In the genomic region with DNA sequence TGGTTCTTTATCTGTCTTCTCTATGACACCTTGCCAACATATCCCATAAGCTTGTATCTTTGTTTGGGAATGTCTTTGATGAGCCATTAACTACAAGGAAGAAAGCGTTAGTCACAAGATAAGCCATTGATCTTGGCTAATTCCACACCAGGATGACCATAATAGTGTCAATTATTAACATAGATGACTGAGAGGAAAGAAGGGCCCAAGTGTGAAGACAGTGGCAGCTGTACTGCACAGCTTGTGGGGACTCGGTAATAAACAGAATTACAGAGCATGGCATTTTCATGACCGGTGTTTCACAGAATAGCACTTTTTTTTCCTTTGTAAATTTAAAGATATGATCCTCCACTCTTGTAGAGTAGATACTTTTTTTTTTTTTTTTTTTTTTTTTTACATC, we compare ENCODE assay signal across 17 mouse cellular contexts.
"Had no signal": no experiment of that assay in that cellular context is flagged by ENCODE, and none has a peak within 500 bp of the region (broad histone marks: within the 10 kb centered on the region; RNA-seq: fewer than 3 reads in every experiment).

No protein-coding gene starts in this region.

- H3K27ac ChIP-seq: midbrain, embryonic 10.5 days; midbrain, embryonic 12.5 days; neural tube, embryonic 13.5 days; neural tube, embryonic 15.5 days; stomach, embryonic 15.5 days; stomach, postnatal 0 days had no signal

- ATAC-seq: midbrain, embryonic 16.5 days had no signal

- H3K36me3 ChIP-seq: midbrain, embryonic 10.5 days; midbrain, embryonic 12.5 days; neural tube, embryonic 13.5 days; neural tube, embryonic 15.5 days; stomach, embryonic 15.5 days had no signal

- H3K4me1 ChIP-seq: stomach, embryonic 15.5 days had no signal

- H3K9me3 ChIP-seq: midbrain, embryonic 10.5 days; midbrain, embryonic 12.5 days; neural tube, embryonic 13.5 days; neural tube, embryonic 15.5 days; stomach, embryonic 15.5 days had no signal

- DNase-seq: lung, embryonic 14.5 days; lung, postnatal 10 days; lung, postnatal 4 days; midbrain, embryonic 14.5 days; retina, postnatal 1 day; right cerebral cortex, adult 18-20 months; thymus, adult 2 months; thymus, postnatal 25 days; thymus, postnatal 4 days had no signal

- H3K4me2 ChIP-seq: lung, embryonic 14.5 days; midbrain, embryonic 12.5 days; neural tube, embryonic 13.5 days; neural tube, embryonic 15.5 days; stomach, embryonic 15.5 days had no signal

- H3K4me3 ChIP-seq: midbrain, embryonic 10.5 days; midbrain, embryonic 12.5 days; myocyte; neural tube, embryonic 13.5 days; neural tube, embryonic 15.5 days; stomach, embryonic 15.5 days had no signal

- H3K9ac ChIP-seq: lung, embryonic 14.5 days; midbrain, embryonic 12.5 days; neural tube, embryonic 13.5 days; neural tube, embryonic 15.5 days; stomach, embryonic 15.5 days had no signal

- H3K27me3 ChIP-seq: midbrain, embryonic 12.5 days; neural tube, embryonic 13.5 days; neural tube, embryonic 15.5 days; stomach, embryonic 15.5 days had no signal
